Mouse (Mus musculus) layer of hippocampus, adult 2 months (tissue): ENCODE measurements around the gene Mlph. TPM values are rescaled to one million over a fixed set of nuclear protein-coding genes. Genes with fewer than 3 reads are reported as not detected.

Source experiments
- DNase-seq, 2 experiments: peaks; one replicate each; pipeline ENCODE4 v3.0.0; 2022; ENCODE audit warnings: low spot score in 2 of 2
- H3K27ac ChIP-seq: fragments of 200-600 bp; 2 replicates; pipeline ENCODE4 v1.8.1; 2022
- H3K4me3 ChIP-seq: fragments of 200-600 bp; 2 replicates; pipeline ENCODE4 v1.8.1; 2022; ENCODE audit warnings: mild to moderate bottlenecking
- CTCF ChIP-seq: fragments of 200-600 bp; conservative IDR thresholded peaks from 2 replicates; pipeline ENCODE4 v1.8.1; 2022; ENCODE audit warnings: antibody characterized with exemption, mild to moderate bottlenecking, moderate library complexity
- total RNA-seq, 2 experiments: library from RNA; stranded (reverse); gene quantifications; 2 replicates each; pipeline ENCODE4 v1.2.3; 2021

Gene Mlph
- total RNA-seq, 2 experiments from 2014 or later = 0.88 to 1.6 TPM

GRCm38 (mm10) chr1:90995916-90996315, 81.0 kb downstream of the Mlph start:
- no peak for DNase-seq
- no peak overlapping the region for H3K27ac ChIP-seq
- no peak overlapping the region for H3K4me3 ChIP-seq
- TF ChIP-seq CTCF = no peak

GRCm38 (mm10) chr1:90997136-90997535, 82.3 kb downstream of the Mlph start:
- no peak for TF ChIP-seq CTCF
- no peak overlapping the region for H3K27ac ChIP-seq
- no peak for DNase-seq
- no peak overlapping the region for H3K4me3 ChIP-seq

GRCm38 (mm10) chr1:90997641-90998040, 82.8 kb downstream of the Mlph start:
- no peak for TF ChIP-seq CTCF
- H3K27ac ChIP-seq = no peak overlapping the region
- DNase-seq = no peak
- H3K4me3 ChIP-seq = peak overlapping the region; percentile 90; the same call in 1 of the 2 replicates

GRCm38 (mm10) chr1:90998268-90998890, 83.5 kb downstream of the Mlph start, which contains the start of gene Lrrfip1:
TSS of gene Lrrfip1 (plus strand) at chr1:90998737.
- peak; percentile 46 to 60 for DNase-seq
- TF ChIP-seq CTCF = no peak
- Histone ChIP-seq H3K27ac (peak within 1 kb of the TSS; percentile 85), H3K4me3 (peak within 1 kb of the TSS; percentile 90)

GRCm38 (mm10) chr1:90998891-90999611, 84.2 kb downstream of the Mlph start:
- Histone ChIP-seq H3K27ac (peak overlapping the region; percentile 85), H3K4me3 (peak overlapping the region; percentile 90)
- no peak for TF ChIP-seq CTCF
- DNase-seq = no peak

- Histone ChIP-seq H3K27ac (no peak overlapping the region), H3K4me3 (peak overlapping the region; percentile 90)
- no peak for TF ChIP-seq CTCF
- no peak for DNase-seq
These were observed 85.2 kb downstream of the Mlph start for GRCm38 (mm10) chr1:90999911-91000601.

Other genes starting within 250 kb of the Mlph start
- gene Col6a3, start 71.1 kb upstream of the Mlph start, total RNA-seq = 1 to 10 TPM; 3.4 to 4.0 TPM
- not detected for gene Prlh, start 38.0 kb downstream of the Mlph start, total RNA-seq
- gene Rab17, start 54.6 kb downstream of the Mlph start, total RNA-seq = not detected
- 10 to 100 TPM; 77.6 to 82.3 TPM for gene Lrrfip1, start 83.7 kb downstream of the Mlph start, total RNA-seq
- gene Rbm44, start 230.0 kb downstream of the Mlph start, total RNA-seq = not detected